Mouse (Mus musculus): ENCODE data around the gene Pard6b.

- TF ChIP-seq CTCF (IDR thresholded peaks at IDR 0.05; ENCODE audit: insufficient read depth, low read depth, low read length), result no peak
- TF ChIP-seq POLR2A (IDR thresholded peaks at IDR 0.05; ENCODE audit: insufficient read depth, low read depth, low read length), result no peak
These were observed 36.7 kb downstream of the Pard6b start for GRCm38 (mm10) chr2:168117553-168117952.

Data from olfactory bulb, adult 2 months (tissue).